Mouse (Mus musculus) cerebellum, adult 2 months (tissue): Measurements from ENCODE around the gene Ezh1.

Source experiments
- CTCF ChIP-seq: fragments of 200-500 bp; IDR thresholded peaks from 2 replicates; pipeline ENCODE4 v1.5.1; 2011; ENCODE audit warnings: low read depth, mild to moderate bottlenecking, control low read depth, low read length, moderate library complexity, borderline replicate concordance; ENCODE audit not compliant: insufficient read depth
- POLR2A ChIP-seq: fragments of 200-500 bp; IDR thresholded peaks from 2 replicates; pipeline ENCODE4 v1.6.1; 2011; ENCODE audit warnings: low read length, control low read depth, borderline replicate concordance; ENCODE audit not compliant: insufficient read depth

- TF ChIP-seq CTCF (no peak), POLR2A (no peak)
These were observed 63.5 kb downstream of the Ezh1 start for GRCm38 (mm10) chr11:101162772-101163171.
